Mouse (Mus musculus) heart, adult 2 months (tissue): ENCODE results near the gene Zfp420.

Experiments used
- CTCF ChIP-seq: fragments of 200-600 bp; IDR thresholded peaks from 2 replicates; pipeline ENCODE4 v1.8.1; 2022; ENCODE audit warnings: antibody characterized with exemption, mild to moderate bottlenecking, moderate library complexity
- EP300 ChIP-seq: fragments of 200-500 bp; IDR thresholded peaks from 2 replicates; pipeline ENCODE4 v1.6.1; 2011; ENCODE audit warnings: low read depth, low read length, control low read depth; ENCODE audit not compliant: insufficient read depth
- POLR2A ChIP-seq: fragments of 200-500 bp; IDR thresholded peaks from 2 replicates; pipeline ENCODE4 v1.6.1; 2011; ENCODE audit warnings: mild to moderate bottlenecking, low read depth, low read length, control low read depth; ENCODE audit not compliant: insufficient read depth

DNA sequence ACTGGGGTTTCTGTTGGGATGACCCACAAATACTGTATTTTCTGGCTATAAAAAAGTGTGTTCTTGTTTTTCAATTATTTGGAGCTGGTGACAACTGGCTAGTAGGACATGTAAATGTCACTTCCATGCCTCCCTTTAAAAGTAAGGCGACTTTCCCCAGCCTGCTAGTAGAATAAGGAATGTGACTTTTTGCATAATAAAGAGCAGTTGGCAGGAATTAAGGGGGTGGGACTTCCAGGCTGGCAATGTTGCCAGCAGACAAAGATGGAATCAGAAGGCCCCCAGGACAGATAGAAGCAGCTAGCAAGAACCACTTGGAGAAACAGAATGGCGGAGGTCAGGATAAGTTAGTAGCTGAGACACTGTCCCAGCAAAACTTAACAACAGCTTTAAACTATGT is 50.5 kb downstream of the Zfp420 start:
- TF ChIP-seq POLR2A (no peak), EP300 (no peak), CTCF (no peak)
